Mouse (Mus musculus): ENCODE data around the gene Rflna. TPM values are rescaled to one million over a fixed set of nuclear protein-coding genes. Genes with fewer than 3 reads are reported as not detected.

The Rflna gene
- polyA plus RNA-seq, 1 experiment: 4.5 TPM

DNA sequence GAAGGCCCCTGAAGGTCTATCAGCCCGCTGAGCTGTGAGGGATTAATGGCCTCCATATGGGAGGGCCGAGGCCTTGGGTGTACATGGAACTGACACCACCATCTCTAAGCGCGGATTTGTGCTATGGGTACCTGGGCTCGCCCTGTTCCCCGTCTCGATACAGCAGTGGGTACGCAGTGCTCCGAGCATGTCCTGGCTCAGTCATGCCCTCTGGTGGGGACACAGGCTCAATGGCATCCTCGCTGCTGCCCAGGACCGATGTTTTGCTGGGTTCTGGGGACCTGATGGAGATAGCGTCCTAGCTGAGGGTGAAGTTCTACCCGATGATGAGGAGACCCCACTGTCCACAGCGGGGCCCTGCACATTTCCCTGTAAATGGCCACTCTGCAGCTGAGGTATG lies 21.0 kb downstream of the Rflna start:
- H3K36me3 ChIP-seq (ENCODE audit: control insufficient read depth, insufficient read depth, low read length): peaks cover 39% of the 10 kb centered on the region

DNA sequence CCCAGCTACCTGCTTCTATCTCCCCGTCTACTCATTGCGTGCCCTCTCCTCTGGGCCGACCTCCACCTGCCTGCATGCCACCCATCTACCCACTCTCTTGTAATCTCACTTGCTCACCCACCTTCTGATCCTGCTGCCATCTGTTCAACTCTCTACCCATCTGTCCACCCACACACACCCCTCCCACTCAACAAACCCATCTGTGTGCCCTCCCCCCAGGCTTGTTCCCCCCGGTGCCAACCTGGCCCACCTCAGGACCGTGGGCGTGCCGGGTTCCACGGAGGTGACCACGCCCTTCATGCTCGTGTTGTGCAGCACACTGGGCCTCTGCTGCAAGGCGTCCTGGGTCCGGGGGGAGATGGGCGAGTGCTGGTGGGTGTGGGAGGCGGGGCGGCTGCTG lies 25.4 kb downstream of the Rflna start:
- no peak for TF ChIP-seq POLR2A (IDR thresholded peaks at IDR 0.05; ENCODE audit: control insufficient read depth, extremely low read depth, insufficient read depth, low read length, poor library complexity)
- TF ChIP-seq CTCF (IDR thresholded peaks at IDR 0.05; ENCODE audit: borderline replicate concordance, control insufficient read depth, extremely low read depth, insufficient read depth, low read length, poor library complexity): no peak
- WGBS: 98% methylated on average over 15 of the region's 15 CpGs
- H3K27me3 ChIP-seq (ENCODE audit: control insufficient read depth, insufficient read depth, low read length): no peaks in the 10 kb centered on the region
- H3K4me3 ChIP-seq (ENCODE audit: control insufficient read depth, insufficient read depth, low read length): no peak overlapping the region
- H3K36me3 ChIP-seq (ENCODE audit: control insufficient read depth, insufficient read depth, low read length): peaks cover 43% of the 10 kb centered on the region
- no peak for DNase-seq
- H3K4me1 ChIP-seq (replicated peaks; ENCODE audit: control insufficient read depth, insufficient read depth, low read length): no peaks in the 10 kb centered on the region
- no peak overlapping the region for H3K27ac ChIP-seq (ENCODE audit: control insufficient read depth, insufficient read depth, low read length)

More for the DNA sequence above, 21.0 kb downstream of the Rflna start:
- Histone ChIP-seq H3K27me3 (ENCODE audit: control insufficient read depth, insufficient read depth, low read length) (no peaks in the 10 kb centered on the region), H3K4me3 (ENCODE audit: control insufficient read depth, insufficient read depth, low read length) (no peak overlapping the region), H3K4me1 (replicated peaks; ENCODE audit: control insufficient read depth, insufficient read depth, low read length) (no peaks in the 10 kb centered on the region), H3K27ac (ENCODE audit: control insufficient read depth, insufficient read depth, low read length) (no peak overlapping the region)
- 95% methylated on average over 14 of the region's 14 CpGs for WGBS
- TF ChIP-seq CTCF (IDR thresholded peaks at IDR 0.05; ENCODE audit: borderline replicate concordance, control insufficient read depth, extremely low read depth, insufficient read depth, low read length, poor library complexity) (no peak), POLR2A (IDR thresholded peaks at IDR 0.05; ENCODE audit: control insufficient read depth, extremely low read depth, insufficient read depth, low read length, poor library complexity) (no peak)
- DNase-seq: no peak

DNA sequence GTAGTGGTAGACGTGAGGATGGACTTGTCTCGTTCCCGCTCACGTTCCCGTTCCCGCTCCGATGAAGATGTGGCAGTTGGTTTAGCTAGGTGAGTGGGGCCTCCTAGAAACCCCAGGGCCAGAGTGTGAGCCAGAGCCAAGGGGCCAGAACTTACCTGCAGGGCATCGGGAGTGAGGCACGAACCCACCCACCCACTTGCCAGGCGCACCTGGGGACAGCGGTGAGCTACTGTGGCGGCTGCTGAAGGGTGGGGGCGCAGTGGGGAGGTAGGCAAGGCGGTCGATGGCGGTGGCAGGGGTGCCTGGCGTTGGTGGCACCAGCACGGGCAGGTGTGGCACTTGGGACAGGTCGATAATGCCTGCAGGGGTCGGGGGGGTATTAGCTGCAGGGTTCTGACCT lies 25.9 kb downstream of the Rflna start:
- no peak overlapping the region for H3K27ac ChIP-seq (ENCODE audit: control insufficient read depth, insufficient read depth, low read length)
- H3K4me3 ChIP-seq (ENCODE audit: control insufficient read depth, insufficient read depth, low read length): no peak overlapping the region
- no peak for DNase-seq
- no peaks in the 10 kb centered on the region for H3K27me3 ChIP-seq (ENCODE audit: control insufficient read depth, insufficient read depth, low read length)
- peaks cover 47% of the 10 kb centered on the region for H3K36me3 ChIP-seq (ENCODE audit: control insufficient read depth, insufficient read depth, low read length)
- 98% methylated on average over 20 of the region's 20 CpGs for WGBS
- TF ChIP-seq POLR2A (IDR thresholded peaks at IDR 0.05; ENCODE audit: control insufficient read depth, extremely low read depth, insufficient read depth, low read length, poor library complexity) (no peak), CTCF (IDR thresholded peaks at IDR 0.05; ENCODE audit: borderline replicate concordance, control insufficient read depth, extremely low read depth, insufficient read depth, low read length, poor library complexity) (no peak)
- H3K4me1 ChIP-seq (replicated peaks; ENCODE audit: control insufficient read depth, insufficient read depth, low read length): no peaks in the 10 kb centered on the region

DNA sequence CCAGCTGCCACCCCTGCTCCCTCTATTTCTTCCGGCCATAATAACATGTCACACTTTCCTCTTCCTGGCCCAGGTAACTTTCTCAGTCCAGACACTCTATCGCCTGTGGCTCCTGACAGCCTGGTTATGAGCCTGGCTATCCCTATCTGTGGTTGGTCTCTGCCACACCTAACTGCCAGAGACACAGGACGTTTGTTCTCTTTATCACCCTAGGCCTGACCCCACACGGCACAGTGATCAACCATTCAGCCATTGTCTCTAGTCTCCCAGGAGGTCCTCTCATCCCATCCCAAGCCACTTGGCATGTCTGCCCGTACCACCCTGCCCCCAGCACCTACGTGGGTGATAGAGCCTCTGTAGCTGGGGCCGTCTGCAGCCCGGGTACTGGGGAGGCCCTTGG lies 33.5 kb downstream of the Rflna start:
- Histone ChIP-seq H3K4me1 (replicated peaks; ENCODE audit: control insufficient read depth, insufficient read depth, low read length) (no peaks in the 10 kb centered on the region), H3K4me3 (ENCODE audit: control insufficient read depth, insufficient read depth, low read length) (no peak overlapping the region), H3K36me3 (ENCODE audit: control insufficient read depth, insufficient read depth, low read length) (peaks cover 30% of the 10 kb centered on the region; the same call in 1 of the 2 replicates), H3K27me3 (ENCODE audit: control insufficient read depth, insufficient read depth, low read length) (no peaks in the 10 kb centered on the region), H3K27ac (ENCODE audit: control insufficient read depth, insufficient read depth, low read length) (no peak overlapping the region)
- no peak for DNase-seq
- TF ChIP-seq CTCF (IDR thresholded peaks at IDR 0.05; ENCODE audit: borderline replicate concordance, control insufficient read depth, extremely low read depth, insufficient read depth, low read length, poor library complexity): no peak
- no peak for TF ChIP-seq POLR2A (IDR thresholded peaks at IDR 0.05; ENCODE audit: control insufficient read depth, extremely low read depth, insufficient read depth, low read length, poor library complexity)
- WGBS: 98% methylated on average over 8 of the region's 8 CpGs

DNA sequence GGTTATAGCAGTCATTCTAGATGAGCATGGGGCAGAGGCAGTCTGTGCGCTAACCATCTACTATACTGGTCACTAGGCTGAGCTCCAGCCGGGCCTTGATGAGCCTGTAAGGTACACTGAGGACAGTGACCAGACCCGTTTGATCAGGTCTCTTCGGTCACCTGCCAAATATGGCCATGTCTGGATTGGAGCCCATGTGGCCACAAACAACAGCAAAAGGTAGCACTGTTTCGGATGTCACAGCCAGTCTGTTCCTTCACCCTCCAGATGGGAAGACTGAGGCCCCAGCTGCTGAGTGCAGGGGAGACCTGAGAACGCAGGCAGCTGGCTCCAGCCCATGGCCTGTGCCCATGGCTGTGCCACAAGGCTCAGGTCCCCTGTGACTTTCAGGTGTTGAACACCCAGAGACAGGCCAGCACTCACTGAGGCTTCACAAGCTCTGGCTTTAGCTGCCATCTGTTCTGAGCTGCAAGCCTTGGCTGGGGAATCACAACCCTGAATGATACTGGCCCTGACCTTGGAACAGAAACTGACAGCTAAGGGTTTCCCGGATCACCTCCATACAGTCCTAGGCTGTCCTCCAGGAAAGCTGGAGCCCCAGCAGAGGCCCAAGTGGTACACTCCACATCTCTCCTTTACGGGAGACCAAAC lies 36.5 kb downstream of the Rflna start:
- 96% methylated on average over 8 of the region's 8 CpGs for WGBS
- Histone ChIP-seq H3K27me3 (ENCODE audit: control insufficient read depth, insufficient read depth, low read length) (no peaks in the 10 kb centered on the region), H3K36me3 (ENCODE audit: control insufficient read depth, insufficient read depth, low read length) (peaks cover 16% of the 10 kb centered on the region; the same call in 1 of the 2 replicates), H3K27ac (ENCODE audit: control insufficient read depth, insufficient read depth, low read length) (no peak overlapping the region), H3K4me1 (replicated peaks; ENCODE audit: control insufficient read depth, insufficient read depth, low read length) (no peaks in the 10 kb centered on the region), H3K4me3 (ENCODE audit: control insufficient read depth, insufficient read depth, low read length) (no peak overlapping the region)
- no peak for TF ChIP-seq POLR2A (IDR thresholded peaks at IDR 0.05; ENCODE audit: control insufficient read depth, extremely low read depth, insufficient read depth, low read length, poor library complexity)
- TF ChIP-seq CTCF (IDR thresholded peaks at IDR 0.05; ENCODE audit: borderline replicate concordance, control insufficient read depth, extremely low read depth, insufficient read depth, low read length, poor library complexity): no peak
- DNase-seq: no peak

DNA sequence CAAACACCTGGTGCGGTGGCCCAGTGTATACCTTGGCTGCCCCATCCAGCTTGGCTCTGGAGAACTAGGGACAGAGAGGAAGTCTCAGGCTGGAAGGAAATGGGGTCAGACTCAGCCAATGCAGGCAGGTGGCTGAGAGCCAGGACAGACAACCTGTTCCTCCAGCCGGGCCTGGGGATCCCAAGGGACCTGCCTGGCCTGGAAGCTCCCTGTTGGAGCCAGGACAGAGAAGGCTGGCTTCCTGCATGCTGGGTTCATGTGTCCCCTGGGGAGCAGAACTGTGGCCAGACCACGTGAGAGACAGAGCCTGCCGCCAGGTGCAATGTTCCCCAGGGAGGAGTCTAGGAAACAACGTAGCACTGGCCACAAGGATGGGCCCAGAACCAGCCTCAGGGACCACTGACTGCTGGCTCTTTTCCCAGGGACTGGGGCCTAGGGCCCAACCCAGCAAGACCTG lies 37.1 kb downstream of the Rflna start:
- no peak for TF ChIP-seq CTCF (IDR thresholded peaks at IDR 0.05; ENCODE audit: borderline replicate concordance, control insufficient read depth, extremely low read depth, insufficient read depth, low read length, poor library complexity)
- TF ChIP-seq POLR2A (IDR thresholded peaks at IDR 0.05; ENCODE audit: control insufficient read depth, extremely low read depth, insufficient read depth, low read length, poor library complexity): no peak
- DNase-seq: no peak
- H3K4me3 ChIP-seq (ENCODE audit: control insufficient read depth, insufficient read depth, low read length): no peak overlapping the region
- no peaks in the 10 kb centered on the region for H3K4me1 ChIP-seq (replicated peaks; ENCODE audit: control insufficient read depth, insufficient read depth, low read length)
- no peak overlapping the region for H3K27ac ChIP-seq (ENCODE audit: control insufficient read depth, insufficient read depth, low read length)
- no peaks in the 10 kb centered on the region for H3K27me3 ChIP-seq (ENCODE audit: control insufficient read depth, insufficient read depth, low read length)
- H3K36me3 ChIP-seq (ENCODE audit: control insufficient read depth, insufficient read depth, low read length): peaks cover 15% of the 10 kb centered on the region; the same call in 1 of the 2 replicates
- 81% methylated on average over 5 of the region's 5 CpGs for WGBS

Data from thymus, adult 2 months (tissue).